Mouse (Mus musculus) myocyte (in vitro differentiated cells): ENCODE results near the gene Rbm28. TPM values are rescaled to one million over a fixed set of nuclear protein-coding genes. Genes with fewer than 3 reads are reported as not detected.

ENCODE experiments used
- H3K27me3 ChIP-seq: one replicate; pipeline ENCODE4 v1.6.1; 2011; ENCODE audit not compliant: control insufficient read depth, insufficient read depth, insufficient read length
- H3K36me3 ChIP-seq: one replicate; pipeline ENCODE4 v1.6.1; 2011; ENCODE audit not compliant: control insufficient read depth, insufficient read depth
- H3K4me2 ChIP-seq: one replicate; pipeline ENCODE4 v1.6.1; 2011; ENCODE audit warnings: low read depth, control low read depth
- H3K4me3 ChIP-seq: one replicate; pipeline ENCODE4 v1.5.1; 2011; ENCODE audit warnings: mild to moderate bottlenecking, control low read depth, moderate library complexity
- H3K79me2 ChIP-seq: one replicate; pipeline ENCODE4 v1.6.1; 2011; ENCODE audit not compliant: control insufficient read depth, insufficient read depth
- H3ac ChIP-seq: one replicate; pipeline ENCODE4 v1.6.1; 2011; ENCODE audit not compliant: control insufficient read depth, insufficient read length
- CEBPB ChIP-seq: IDR thresholded peaks from 2 replicates; pipeline ENCODE4 v1.6.1; 2011; ENCODE audit warnings: mild to moderate bottlenecking, moderate library complexity; ENCODE audit not compliant: poor library complexity, insufficient read depth, severe bottlenecking
- E2F4 ChIP-seq: IDR thresholded peaks from one replicate; pipeline ENCODE4 v1.6.1; 2011; ENCODE audit warnings: mild to moderate bottlenecking, control low read depth, moderate library complexity; ENCODE audit not compliant: insufficient read depth
- MAX ChIP-seq: IDR thresholded peaks from one replicate; pipeline ENCODE4 v1.6.1; 2011; ENCODE audit warnings: low read depth, mild to moderate bottlenecking, control low read depth
- MYOD1 ChIP-seq, 3 experiments: IDR thresholded peaks; one replicate each; pipeline ENCODE4 v1.6.1; 2011; ENCODE audit warnings: control low read depth in 2 of 3, low read depth in 2 of 3, mild to moderate bottlenecking in 2 of 3, moderate library complexity in 1 of 3; ENCODE audit not compliant: insufficient read length in 2 of 3, control insufficient read depth in 1 of 3
- MYOG ChIP-seq, 3 experiments: IDR thresholded peaks; one replicate each; pipeline ENCODE4 v1.6.1; 2011; ENCODE audit warnings: control low read depth in 2 of 3, low read depth in 2 of 3, mild to moderate bottlenecking in 2 of 3; ENCODE audit not compliant: insufficient read length in 2 of 3, control insufficient read depth in 1 of 3, insufficient read depth in 1 of 3
- POLR2A ChIP-seq: IDR thresholded peaks from one replicate; pipeline ENCODE4 v1.6.1; 2011; ENCODE audit warnings: low read depth, mild to moderate bottlenecking, control low read depth, moderate library complexity; ENCODE audit not compliant: insufficient read length
- POLR2AphosphoS2 ChIP-seq: IDR thresholded peaks from one replicate; pipeline ENCODE4 v1.6.1; 2011; ENCODE audit warnings: low read depth, control low read depth; ENCODE audit not compliant: insufficient read length
- REST ChIP-seq: IDR thresholded peaks from one replicate; pipeline ENCODE4 v1.6.1; 2011; ENCODE audit warnings: mild to moderate bottlenecking, control low read depth, moderate library complexity; ENCODE audit not compliant: insufficient read depth, insufficient read length
- SRF ChIP-seq: IDR thresholded peaks from one replicate; pipeline ENCODE4 v1.6.1; 2011; ENCODE audit warnings: low read depth; ENCODE audit not compliant: control insufficient read depth, insufficient read length
- TCF12 ChIP-seq: IDR thresholded peaks from one replicate; pipeline ENCODE4 v1.6.1; 2011; ENCODE audit warnings: mild to moderate bottlenecking, control low read depth; ENCODE audit not compliant: poor library complexity, insufficient read depth, severe bottlenecking
- TCF3 ChIP-seq: IDR thresholded peaks from one replicate; pipeline ENCODE4 v1.6.1; 2011; ENCODE audit warnings: low read depth, control low read depth; ENCODE audit not compliant: insufficient read length
- USF1 ChIP-seq: IDR thresholded peaks from one replicate; pipeline ENCODE4 v1.6.1; 2011; ENCODE audit warnings: low read depth, mild to moderate bottlenecking, control low read depth, moderate library complexity
- polyA plus RNA-seq: library from polyadenylated mRNA; unstranded; fragments of >200 nt; fragmentation: generic; extraction: Trizol; gene quantifications from one replicate; pipeline ENCODE4 v1.2.1, GENCODE M21; 2012; ENCODE audit warnings: missing spikeins

Gene Rbm28
- polyA plus RNA-seq, 1 experiment = 16.2 TPM

DNA sequence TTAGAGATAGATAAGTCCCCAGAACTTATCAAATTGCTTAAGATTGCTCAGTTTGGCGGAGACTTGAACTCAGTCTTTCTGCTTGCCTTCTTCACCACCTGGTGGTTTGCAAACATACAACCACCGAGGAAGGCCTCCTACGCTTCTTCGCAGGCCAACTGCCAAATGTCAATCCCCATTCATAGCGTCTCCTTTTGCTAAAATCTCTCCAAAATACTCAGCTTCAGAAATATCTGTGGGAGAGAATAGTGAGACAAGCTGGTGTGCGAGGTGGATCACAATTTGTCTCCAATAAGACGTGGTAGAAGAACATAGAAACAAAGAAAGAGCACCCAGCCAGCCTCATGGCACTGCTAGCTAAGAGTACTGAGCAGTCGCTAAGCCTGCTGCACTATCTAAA, 15.0 kb upstream of the Rbm28 start:
- Histone ChIP-seq H3K36me3 (no peaks in the 10 kb centered on the region), H3K4me2 (no peak overlapping the region), H3K79me2 (no peaks in the 10 kb centered on the region), H3K27me3 (peaks cover 46% of the 10 kb centered on the region), H3ac (no peak overlapping the region), H3K4me3 (no peak overlapping the region)
- TF ChIP-seq POLR2AphosphoS2 (no peak), TCF3 (no peak), SRF (no peak), POLR2A (no peak), MYOG (IDR thresholded peaks at IDR 0.05; ENCODE audit: control insufficient read depth in 1 of 3, insufficient read depth in 1 of 3, insufficient read length in 2 of 3, low read depth in 2 of 3) (no peak), CEBPB (no peak), E2F4 (no peak), MAX (no peak), REST (no peak), MYOD1 (IDR thresholded peaks at IDR 0.05; ENCODE audit: control insufficient read depth in 1 of 3, insufficient read length in 2 of 3, low read depth in 2 of 3) (no peak), TCF12 (no peak)

- no peak for TF ChIP-seq USF1
- TF ChIP-seq POLR2A = no peak
- TF ChIP-seq SRF = no peak
- no peak for TF ChIP-seq E2F4
- TF ChIP-seq CEBPB = no peak
- TF ChIP-seq TCF3 = no peak
- TF ChIP-seq POLR2AphosphoS2 = no peak
- TF ChIP-seq MYOD1 (IDR thresholded peaks at IDR 0.05; ENCODE audit: control insufficient read depth in 1 of 3, insufficient read length in 2 of 3, low read depth in 2 of 3) = peak in 2 of 3 experiments; percentile 4 to 8
- no peak for TF ChIP-seq REST
- TF ChIP-seq MAX = no peak
- peak in 2 of 3 experiments; percentile 24 to 43 for TF ChIP-seq MYOG (IDR thresholded peaks at IDR 0.05; ENCODE audit: control insufficient read depth in 1 of 3, insufficient read depth in 1 of 3, insufficient read length in 2 of 3, low read depth in 2 of 3)
- peaks cover 50% of the 10 kb centered on the region for H3K27me3 ChIP-seq
- H3K79me2 ChIP-seq = no peaks in the 10 kb centered on the region
- H3K36me3 ChIP-seq = no peaks in the 10 kb centered on the region
- no peak within 1 kb of the TSS for H3ac ChIP-seq
- H3K4me2 ChIP-seq = peak within 1 kb of the TSS; percentile 58
- H3K4me3 ChIP-seq = no peak within 1 kb of the TSS
Observed at GRCm38 (mm10) chr6:29178888-29179658, 14.3 kb upstream of the Rbm28 start, which contains the start of gene Prrt4. Gene Prrt4 (minus strand): TSS chr6:29179584.

DNA sequence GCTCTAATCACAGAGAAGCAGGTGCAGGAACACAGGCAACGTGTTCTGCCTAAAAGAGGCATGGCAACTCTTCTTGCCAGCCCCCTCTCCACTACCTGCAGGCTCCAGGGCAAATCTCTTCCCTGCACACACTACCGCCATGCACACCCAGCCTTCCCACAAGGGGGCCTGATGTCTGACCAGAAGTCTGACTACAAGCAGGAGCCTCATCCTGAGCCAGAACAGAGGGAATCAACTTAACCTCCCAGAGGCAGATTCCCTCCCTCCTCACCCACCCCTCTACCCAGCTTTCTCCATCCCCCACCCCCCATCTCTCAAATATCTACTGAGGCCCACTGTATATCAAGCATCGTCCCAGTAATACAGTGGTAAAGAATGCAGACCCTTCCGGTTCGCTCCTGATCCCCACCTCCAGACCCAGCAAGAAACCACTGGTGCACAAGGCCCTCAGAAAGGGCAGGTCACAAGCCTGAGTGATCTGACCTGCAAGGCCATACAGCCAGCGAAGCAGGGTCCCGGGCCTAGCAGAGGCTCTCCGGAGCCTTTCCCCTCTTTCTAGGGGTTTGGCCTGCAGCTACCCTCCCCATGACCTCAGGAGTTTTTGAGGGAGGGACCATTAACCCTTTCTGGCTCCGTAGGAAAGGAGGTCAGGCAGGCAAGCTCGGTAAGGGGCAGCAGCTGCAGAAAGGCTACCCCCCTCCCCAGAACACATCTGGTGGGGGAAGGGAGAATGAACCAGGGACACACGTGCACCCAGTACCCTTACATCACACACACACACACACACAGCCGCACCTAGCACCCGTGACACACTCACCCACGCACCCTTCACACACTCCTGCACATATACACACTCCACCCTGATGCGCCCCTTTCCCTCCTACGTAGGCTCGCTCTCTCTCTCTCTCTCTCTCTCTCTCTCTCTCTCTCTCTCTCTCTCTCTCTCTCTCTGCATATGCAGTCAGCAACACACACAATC, 13.4 kb upstream of the Rbm28 start:
- no peak overlapping the region for H3K4me3 ChIP-seq
- H3ac ChIP-seq = no peak overlapping the region
- H3K79me2 ChIP-seq = no peaks in the 10 kb centered on the region
- peaks cover 58% of the 10 kb centered on the region for H3K27me3 ChIP-seq
- H3K36me3 ChIP-seq = no peaks in the 10 kb centered on the region
- peak overlapping the region; percentile 58 for H3K4me2 ChIP-seq
- TF ChIP-seq SRF = no peak

DNA sequence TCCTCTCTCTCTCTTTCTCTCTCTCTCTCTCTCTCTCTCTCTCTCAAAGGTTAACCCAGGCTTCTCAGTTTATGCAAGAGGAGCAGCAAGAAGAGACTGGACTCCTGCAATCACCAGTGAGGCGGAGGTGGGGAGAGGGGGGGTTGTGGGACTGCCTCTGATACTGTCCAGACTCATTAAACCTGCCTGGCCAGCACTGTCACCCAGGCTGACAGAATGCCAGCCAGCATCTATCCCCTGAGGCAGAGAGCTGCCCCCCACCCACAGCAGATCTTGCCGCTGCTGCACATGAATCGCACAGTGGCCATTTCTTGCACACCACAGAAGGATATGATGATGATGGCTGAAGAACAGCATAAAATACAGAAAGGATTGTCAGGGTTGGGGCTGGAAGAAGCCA, 10.3 kb upstream of the Rbm28 start:
- peaks cover 77% of the 10 kb centered on the region for H3K27me3 ChIP-seq
- H3ac ChIP-seq = no peak overlapping the region
- no peak overlapping the region for H3K4me2 ChIP-seq
- TF ChIP-seq CEBPB = no peak
- TF ChIP-seq MYOD1 (IDR thresholded peaks at IDR 0.05; ENCODE audit: control insufficient read depth in 1 of 3, insufficient read length in 2 of 3, low read depth in 2 of 3) = no peak
- no peak for TF ChIP-seq TCF12
- H3K36me3 ChIP-seq = no peaks in the 10 kb centered on the region
- no peak overlapping the region for H3K4me3 ChIP-seq
- H3K79me2 ChIP-seq = no peaks in the 10 kb centered on the region

DNA sequence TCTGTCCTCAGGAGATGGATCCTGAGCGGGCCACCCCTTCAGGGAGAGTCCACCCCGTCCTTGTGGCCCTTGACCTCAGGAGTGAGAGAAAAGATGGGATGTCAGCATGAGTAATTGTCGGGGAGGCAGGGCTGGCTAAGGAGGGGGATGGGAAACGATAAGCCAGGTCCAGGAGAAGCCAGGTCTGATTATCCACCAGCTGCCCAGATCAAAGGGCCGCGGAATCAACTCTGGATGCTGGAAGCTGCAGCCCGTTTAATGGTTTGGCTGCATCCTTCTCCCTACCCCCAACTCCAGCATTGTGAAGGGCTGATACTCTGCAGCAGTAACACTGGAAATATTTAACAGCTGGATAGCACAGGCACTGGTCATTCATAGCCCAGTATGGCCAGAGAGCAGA, 9.6 kb upstream of the Rbm28 start:
- TF ChIP-seq SRF (no peak), USF1 (no peak), TCF3 (no peak), E2F4 (no peak), CEBPB (no peak), MAX (no peak), TCF12 (no peak), MYOD1 (IDR thresholded peaks at IDR 0.05; ENCODE audit: control insufficient read depth in 1 of 3, insufficient read length in 2 of 3, low read depth in 2 of 3) (no peak), POLR2AphosphoS2 (no peak), REST (no peak), MYOG (IDR thresholded peaks at IDR 0.05; ENCODE audit: control insufficient read depth in 1 of 3, insufficient read depth in 1 of 3, insufficient read length in 2 of 3, low read depth in 2 of 3) (no peak), POLR2A (no peak)
- peaks cover 77% of the 10 kb centered on the region for H3K27me3 ChIP-seq
- H3ac ChIP-seq = no peak overlapping the region
- H3K4me3 ChIP-seq = no peak overlapping the region
- H3K36me3 ChIP-seq = no peaks in the 10 kb centered on the region
- no peaks in the 10 kb centered on the region for H3K79me2 ChIP-seq
- H3K4me2 ChIP-seq = no peak overlapping the region
